Mouse (Mus musculus) MEL (cell line): Measurements from ENCODE around the gene Mrtfa.

Experiments used
- BHLHE40 ChIP-seq: IDR thresholded peaks from 2 replicates; pipeline ENCODE4 v1.6.1; 2012; ENCODE audit warnings: low read depth, mild to moderate bottlenecking, inconsistent platforms, low read length, improper control_type of control experiment, borderline replicate concordance
- CHD1 ChIP-seq: IDR thresholded peaks from 2 replicates; pipeline ENCODE4 v1.6.1; 2012; ENCODE audit warnings: low read depth, mild to moderate bottlenecking, inconsistent platforms, low read length, improper control_type of control experiment
- CTCF ChIP-seq, 3 experiments: IDR thresholded peaks in 2 of 3; conservative IDR thresholded peaks in 1 of 3; 2 replicates each; pipeline ENCODE4 v1.5.1; 2011 to 2012; ENCODE audit warnings: low read length in 3 of 3, low read depth in 2 of 3, mild to moderate bottlenecking in 2 of 3, improper control_type of control experiment in 1 of 3, inconsistent platforms in 1 of 3, mixed read lengths in 1 of 3, moderate library complexity in 1 of 3; ENCODE audit not compliant: control insufficient read depth in 1 of 3, insufficient read depth in 1 of 3, poor library complexity in 1 of 3, severe bottlenecking in 1 of 3
- GATA1 ChIP-seq: IDR thresholded peaks from 2 replicates; pipeline ENCODE4 v1.6.1; 2011; ENCODE audit warnings: low read depth, low read length, improper control_type of control experiment
- MAX ChIP-seq: IDR thresholded peaks from 2 replicates; pipeline ENCODE4 v1.6.1; 2011; ENCODE audit warnings: low read length, improper control_type of control experiment
- MXI1 ChIP-seq: IDR thresholded peaks from 2 replicates; pipeline ENCODE4 v1.6.1; 2011; ENCODE audit warnings: mild to moderate bottlenecking, low read depth, low read length, improper control_type of control experiment
- NRF1 ChIP-seq: IDR thresholded peaks from 2 replicates; pipeline ENCODE4 v1.6.1; 2014; ENCODE audit warnings: low read depth, mild to moderate bottlenecking, inconsistent platforms, low read length, improper control_type of control experiment, moderate library complexity; ENCODE audit not compliant: poor library complexity, insufficient read depth, severe bottlenecking
- POLR2A ChIP-seq, 2 experiments: IDR thresholded peaks; 2 replicates each; pipeline ENCODE4 v1.6.1; 2011 to 2012; ENCODE audit warnings: low read length in 2 of 2, mild to moderate bottlenecking in 2 of 2, control low read depth in 1 of 2, improper control_type of control experiment in 1 of 2, low read depth in 1 of 2, moderate library complexity in 1 of 2; ENCODE audit not compliant: control insufficient read depth in 1 of 2, insufficient read depth in 1 of 2, poor library complexity in 1 of 2
- POLR2AphosphoS5 ChIP-seq: IDR thresholded peaks from 2 replicates; pipeline ENCODE4 v1.6.1; 2012; ENCODE audit warnings: low read depth, borderline replicate concordance, mild to moderate bottlenecking, inconsistent platforms, low read length, moderate library complexity, mixed read lengths
- TBP ChIP-seq: IDR thresholded peaks from 2 replicates; pipeline ENCODE4 v1.8.0; 2011; ENCODE audit warnings: low read depth, low read length, improper control_type of control experiment
- USF1 ChIP-seq: IDR thresholded peaks from 2 replicates; pipeline ENCODE4 v1.6.1; 2014; ENCODE audit warnings: low read depth, mild to moderate bottlenecking, inconsistent platforms, low read length, improper control_type of control experiment, moderate library complexity
- ZC3H11A ChIP-seq: IDR thresholded peaks from 2 replicates; pipeline ENCODE4 v1.6.1; 2012; ENCODE audit warnings: low read depth, mild to moderate bottlenecking, inconsistent platforms, low read length, improper control_type of control experiment
- ZKSCAN1 ChIP-seq: IDR thresholded peaks from 2 replicates; pipeline ENCODE4 v1.6.1; 2012; ENCODE audit warnings: low read depth, mild to moderate bottlenecking, inconsistent platforms, low read length, improper control_type of control experiment, moderate library complexity
- ZNF384 ChIP-seq: IDR thresholded peaks from 2 replicates; pipeline ENCODE4 v1.6.1; 2012; ENCODE audit warnings: low read depth, mild to moderate bottlenecking, inconsistent platforms, low read length, improper control_type of control experiment

GRCm38 (mm10) chr15:81103500-81103899 lies 87.1 kb downstream of the Mrtfa start:
- TF ChIP-seq ZC3H11A (no peak), ZKSCAN1 (no peak), CTCF (IDR thresholded peaks at IDR 0.05 in 2 of 3, conservative IDR thresholded peaks at IDR 0.05 in 1 of 3; ENCODE audit: control insufficient read depth in 1 of 3, insufficient read depth in 1 of 3, low read depth in 2 of 3, low read length in 3 of 3, poor library complexity in 1 of 3, severe bottlenecking in 1 of 3) (no peak), ZNF384 (no peak), TBP (no peak), MAX (no peak), CHD1 (no peak), MXI1 (no peak), POLR2AphosphoS5 (no peak), NRF1 (no peak), USF1 (no peak), BHLHE40 (no peak), GATA1 (no peak), POLR2A (IDR thresholded peaks at IDR 0.05; ENCODE audit: control insufficient read depth in 1 of 2, insufficient read depth in 1 of 2, low read depth in 1 of 2, low read length in 2 of 2, poor library complexity in 1 of 2) (no peak)
